Mouse (Mus musculus) E14TG2a.4 (cell line): ENCODE data around the gene Ptprn2.

ENCODE experiments used
- CTCF ChIP-seq: conservative IDR thresholded peaks from 2 replicates; pipeline ENCODE4 v1.5.1; 2014; ENCODE audit warnings: low read length
- NANOG ChIP-seq: IDR thresholded peaks from 2 replicates; pipeline ENCODE4 v1.6.1; 2014; ENCODE audit warnings: borderline replicate concordance, low read length, mixed read lengths
- POU5F1 ChIP-seq: IDR thresholded peaks from 2 replicates; pipeline ENCODE4 v1.6.1; 2014; ENCODE audit warnings: low read length, borderline replicate concordance

- TF ChIP-seq CTCF (no peak), POU5F1 (no peak), NANOG (no peak)
Measured at GRCm38 (mm10) chr12:116641339-116642190, 156.0 kb downstream of the Ptprn2 start.
